Mouse (Mus musculus) ES-Bruce4 (cell line): ENCODE data around the gene Pgrmc2.

Experiments used
- CTCF ChIP-seq: IDR thresholded peaks from one replicate; pipeline ENCODE4 v1.8.1; 2011; ENCODE audit warnings: low read depth, low read length
- POLR2A ChIP-seq: IDR thresholded peaks from one replicate; pipeline ENCODE4 v1.8.1; 2011; ENCODE audit warnings: low read length; ENCODE audit not compliant: insufficient read depth

GRCm38 (mm10) chr3:41081474-41082301 lies 1.2 kb downstream of the Pgrmc2 start:
- TF ChIP-seq CTCF: no peak
- no peak for TF ChIP-seq POLR2A
